Mouse (Mus musculus) G1E (cell line): ENCODE results near the gene Gm17677.

Experiments used
- CTCF ChIP-seq: IDR thresholded peaks from 2 replicates; pipeline ENCODE4 v1.5.1; 2012; ENCODE audit warnings: low read depth, low read length, inconsistent platforms, mixed read lengths
- GATA1 ChIP-seq: IDR thresholded peaks from 2 replicates; pipeline ENCODE4 v1.6.1; 2012; ENCODE audit warnings: borderline replicate concordance, low read length, inconsistent platforms, mixed read lengths
- POLR2AphosphoS5 ChIP-seq: IDR thresholded peaks from 2 replicates; pipeline ENCODE4 v1.6.1; 2012; ENCODE audit warnings: low read depth, low read length, inconsistent platforms; ENCODE audit not compliant: insufficient replicate concordance
- TAL1 ChIP-seq: conservative IDR thresholded peaks from 2 replicates; pipeline ENCODE4 v1.6.1; 2012; ENCODE audit warnings: low read depth, low read length, inconsistent platforms, mixed read lengths

DNA sequence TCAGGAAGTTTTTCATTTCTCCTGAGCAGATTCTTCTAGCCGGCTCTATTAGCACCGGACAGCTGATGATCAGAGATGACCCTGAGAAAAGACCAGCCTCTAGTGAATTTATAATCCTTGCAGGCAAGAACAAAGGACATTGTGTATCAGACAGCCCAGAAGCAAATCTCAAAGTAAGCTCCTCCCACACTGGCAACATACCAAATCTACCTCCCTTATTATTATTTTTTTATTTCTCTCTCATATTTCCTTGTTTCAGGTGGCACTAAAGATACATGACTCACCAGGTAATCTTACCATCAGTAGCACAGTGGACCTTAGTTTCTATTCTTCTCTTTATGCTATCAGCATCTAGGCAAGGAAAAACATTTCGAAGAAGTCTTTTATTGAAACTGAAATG is 49.2 kb downstream of the Gm17677 start, which contains the start of the genes Gm27235 and D730048I06Rik:
- TF ChIP-seq CTCF, result no peak
- no peak for TF ChIP-seq GATA1
- no peak for TF ChIP-seq TAL1
- TF ChIP-seq POLR2AphosphoS5, result no peak
